Mouse (Mus musculus) megakaryocyte, embryonic 14.5 days (primary cell): ENCODE measurements at regions not wholly inside any gene's neighbourhood (a gene's known extent, or its start where the extent isn't known, plus 50 kb on each side); places are given as distances from the start of the nearest gene placed in this dataset.

Experiments
- H3K27me3 ChIP-seq: replicated peaks from 2 replicates; pipeline ENCODE3; 2012; ENCODE audit warnings: inconsistent platforms
- H3K36me3 ChIP-seq: replicated peaks from 2 replicates; pipeline ENCODE3; 2012; ENCODE audit warnings: low read length, inconsistent platforms, mixed read lengths
- H3K4me1 ChIP-seq: 2 replicates; pipeline ENCODE4 v1.6.1; 2012; ENCODE audit warnings: inconsistent platforms
- H3K4me3 ChIP-seq: replicated peaks from 2 replicates; pipeline ENCODE3; 2012; ENCODE audit warnings: moderate library complexity, mild to moderate bottlenecking, inconsistent platforms
- H3K9me3 ChIP-seq: 2 replicates; pipeline ENCODE4 v1.6.1; 2012; ENCODE audit warnings: inconsistent platforms
- FLI1 ChIP-seq: IDR thresholded peaks from 2 replicates; pipeline ENCODE4 v1.6.1; 2012; ENCODE audit warnings: low read length, inconsistent platforms, mixed read lengths
- GATA1 ChIP-seq: IDR thresholded peaks from 3 replicates; pipeline ENCODE4 v1.6.1; 2012; ENCODE audit warnings: mixed read lengths, low read length, inconsistent platforms, borderline replicate concordance

DNA sequence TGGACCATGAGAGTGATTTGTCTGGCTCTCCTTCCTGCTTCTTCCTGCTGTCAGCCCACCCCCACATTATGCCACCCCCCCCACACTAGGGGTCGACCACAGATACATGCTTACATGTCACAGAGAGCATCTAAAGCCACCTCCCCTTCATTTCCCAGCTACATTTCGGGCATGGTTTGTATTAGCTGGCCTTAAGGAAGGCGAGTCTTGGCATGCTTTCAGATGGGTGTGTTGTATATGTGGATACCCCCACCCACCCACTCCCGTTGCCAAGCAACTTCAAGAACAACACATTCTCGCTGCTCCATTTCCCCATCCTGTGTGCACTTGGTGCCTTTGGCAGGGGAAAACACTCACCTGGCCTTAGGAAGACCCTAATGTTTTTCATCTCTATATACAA lies 612.8 kb upstream of the Clint1 start:
- TF ChIP-seq GATA1 (no peak), FLI1 (no peak)
- no peaks in the 10 kb centered on the region for H3K27me3 ChIP-seq
- H3K4me3 ChIP-seq, result no peak overlapping the region
- H3K4me1 ChIP-seq, result no peaks in the 10 kb centered on the region
- H3K36me3 ChIP-seq, result no peaks in the 10 kb centered on the region
- 0 out of 2 replicates have a peak, but pooled peaks cover 11% of the 10 kb centered on the region for H3K9me3 ChIP-seq

DNA sequence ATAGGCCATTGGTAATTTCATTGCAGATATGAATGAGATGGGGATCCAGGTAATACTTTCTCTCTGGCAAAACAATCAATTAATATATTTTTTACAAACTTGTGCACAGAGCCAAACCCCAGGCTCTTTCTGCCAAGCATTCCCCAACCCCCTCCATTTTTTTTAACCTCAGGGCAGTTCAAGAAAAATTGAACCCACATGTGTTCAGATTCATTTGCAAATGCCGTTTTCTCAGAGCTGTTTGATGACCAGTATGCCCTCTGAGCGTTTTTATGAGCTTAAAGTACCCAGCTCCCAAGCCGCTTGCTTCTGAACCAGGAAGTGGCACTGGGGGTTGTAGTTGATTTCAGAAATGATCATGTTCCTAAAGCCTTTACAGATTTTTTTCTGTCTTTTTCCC lies 611.4 kb upstream of the Clint1 start:
- 0 out of 2 replicates have a peak, but pooled peaks cover 11% of the 10 kb centered on the region for H3K9me3 ChIP-seq
- no peaks in the 10 kb centered on the region for H3K27me3 ChIP-seq
- no peaks in the 10 kb centered on the region for H3K4me1 ChIP-seq
- TF ChIP-seq GATA1, result no peak
- TF ChIP-seq FLI1, result no peak
- no peaks in the 10 kb centered on the region for H3K36me3 ChIP-seq
- H3K4me3 ChIP-seq, result no peak overlapping the region

DNA sequence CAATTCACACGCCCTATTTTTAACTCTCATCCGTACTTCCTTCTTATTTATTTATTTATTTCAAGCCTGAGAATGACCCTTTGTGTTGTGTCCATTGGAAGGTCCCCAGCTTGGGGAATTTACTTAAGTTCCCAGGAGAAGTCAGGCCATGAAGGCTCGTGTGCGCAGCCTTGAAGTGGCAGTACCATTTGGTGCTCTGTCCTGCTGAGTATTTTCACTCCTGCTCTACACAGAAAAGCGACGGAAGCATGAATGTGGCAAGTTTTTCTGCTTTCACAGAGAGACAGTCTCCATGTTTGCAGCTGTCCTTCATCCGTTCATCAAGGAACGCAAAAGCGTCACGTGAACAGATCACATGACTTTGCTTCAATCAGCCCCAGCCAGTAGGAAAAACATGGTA lies 610.2 kb upstream of the Clint1 start:
- Histone ChIP-seq H3K27me3 (no peaks in the 10 kb centered on the region), H3K4me3 (no peak overlapping the region), H3K9me3 (peaks cover 14% of the 10 kb centered on the region; the same call in 1 of the 2 replicates), H3K36me3 (no peaks in the 10 kb centered on the region), H3K4me1 (no peaks in the 10 kb centered on the region)
- no peak for TF ChIP-seq GATA1
- no peak for TF ChIP-seq FLI1

DNA sequence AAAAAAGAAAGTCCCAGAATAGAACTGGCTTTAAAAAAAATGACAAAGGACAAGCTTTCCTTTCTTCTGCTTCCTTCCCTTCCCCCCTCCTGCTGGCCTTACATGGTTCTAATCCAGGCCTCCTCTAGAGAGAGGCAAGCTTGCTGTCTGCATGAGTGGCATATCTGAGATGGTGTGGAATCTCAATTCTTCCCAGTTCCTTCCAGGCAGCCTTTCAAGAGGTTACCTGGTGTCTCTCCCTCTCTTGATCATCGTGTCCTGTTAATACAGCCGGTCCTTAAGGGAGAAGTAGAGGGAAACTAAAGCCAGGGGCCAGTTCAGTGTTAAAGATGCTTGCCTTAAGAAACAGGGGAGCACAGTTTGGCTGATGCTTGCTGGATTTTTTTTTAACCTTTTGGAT lies 607.1 kb upstream of the Clint1 start:
- no peak overlapping the region for H3K4me3 ChIP-seq
- H3K4me1 ChIP-seq, result no peaks in the 10 kb centered on the region
- no peaks in the 10 kb centered on the region for H3K27me3 ChIP-seq
- TF ChIP-seq GATA1, result no peak
- peaks cover 6% of the 10 kb centered on the region; the same call in 1 of the 2 replicates for H3K9me3 ChIP-seq
- H3K36me3 ChIP-seq, result no peaks in the 10 kb centered on the region

- no peaks in the 10 kb centered on the region for H3K36me3 ChIP-seq
- TF ChIP-seq FLI1, result no peak
- TF ChIP-seq GATA1, result no peak
- H3K4me3 ChIP-seq, result no peak overlapping the region
- H3K9me3 ChIP-seq, result peaks cover 10% of the 10 kb centered on the region
- no peaks in the 10 kb centered on the region for H3K27me3 ChIP-seq
- no peaks in the 10 kb centered on the region for H3K4me1 ChIP-seq
Measured at GRCm38 (mm10) chr11:45256019-45256418, 595.8 kb upstream of the Clint1 start.

GRCm38 (mm10) chr11:45262198-45262597 lies 589.7 kb upstream of the Clint1 start:
- Histone ChIP-seq H3K4me3 (no peak overlapping the region), H3K4me1 (no peaks in the 10 kb centered on the region), H3K27me3 (no peaks in the 10 kb centered on the region), H3K36me3 (no peaks in the 10 kb centered on the region), H3K9me3 (0 out of 2 replicates have a peak, but pooled peaks cover 10% of the 10 kb centered on the region)
- TF ChIP-seq FLI1 (no peak), GATA1 (no peak)

DNA sequence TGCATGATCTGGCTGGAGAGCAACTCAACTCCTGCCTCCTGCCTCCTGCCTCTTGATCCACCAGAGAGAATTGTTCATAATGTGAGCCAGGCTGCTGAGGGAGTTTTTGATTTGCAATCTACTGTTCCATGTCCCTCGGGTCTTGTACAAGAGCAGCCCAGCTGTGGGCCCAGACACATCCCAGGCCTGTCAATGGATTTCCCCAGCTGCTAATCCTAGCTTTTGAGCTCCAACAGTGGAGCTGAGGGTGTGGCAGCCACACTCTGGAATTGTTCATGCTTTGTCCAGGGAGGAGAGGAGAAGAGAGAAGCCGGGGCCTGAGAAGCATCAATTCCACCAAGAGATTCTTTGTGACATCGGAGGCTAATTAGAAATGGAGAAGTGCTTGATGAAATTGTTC lies 587.9 kb upstream of the Clint1 start:
- no peaks in the 10 kb centered on the region for H3K27me3 ChIP-seq
- H3K4me3 ChIP-seq, result no peak overlapping the region
- H3K36me3 ChIP-seq, result no peaks in the 10 kb centered on the region
- TF ChIP-seq FLI1 (no peak), GATA1 (no peak)
- 0 out of 2 replicates have a peak, but pooled peaks cover 10% of the 10 kb centered on the region for H3K9me3 ChIP-seq
- no peaks in the 10 kb centered on the region for H3K4me1 ChIP-seq

DNA sequence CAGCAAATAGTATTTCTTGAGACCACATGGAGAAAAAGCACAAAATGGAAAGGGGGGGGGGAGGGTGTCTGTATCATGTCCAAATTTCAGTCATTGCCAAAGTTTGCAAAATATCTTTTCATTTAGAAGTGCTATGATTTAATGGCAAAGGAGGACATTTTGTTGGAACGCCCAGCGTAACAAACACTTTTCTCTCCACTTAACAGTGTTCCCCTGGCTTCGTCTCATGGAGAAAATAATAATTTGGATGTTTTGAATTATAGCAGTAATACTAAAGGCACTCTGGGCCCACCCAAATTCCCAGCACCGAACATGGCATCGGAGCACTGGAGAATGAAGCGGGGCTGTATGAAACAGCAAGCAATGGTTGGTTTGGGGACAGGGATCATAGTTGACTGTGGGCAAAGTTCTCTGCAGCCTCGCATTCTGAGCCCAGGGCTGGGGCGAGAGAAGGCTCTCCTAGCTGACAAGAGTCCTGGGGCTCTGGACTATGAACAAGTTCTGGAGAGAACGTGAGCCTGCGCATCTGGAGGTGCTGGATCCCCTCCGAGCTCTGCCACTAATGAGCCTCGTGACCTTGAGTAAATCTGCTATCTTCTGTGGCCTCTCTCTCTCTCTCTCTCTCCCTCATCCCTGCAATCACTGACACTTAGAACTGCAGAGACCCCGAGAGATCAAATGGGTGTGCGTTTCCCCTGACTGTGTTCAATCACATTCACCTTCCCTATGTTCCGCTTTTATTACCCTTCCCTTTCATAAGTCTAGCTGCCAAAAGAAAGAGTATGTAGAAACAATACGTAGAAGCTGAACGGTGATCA lies 586.5 kb upstream of the Clint1 start:
- Histone ChIP-seq H3K9me3 (0 out of 2 replicates have a peak, but pooled peaks cover 10% of the 10 kb centered on the region), H3K4me3 (no peak overlapping the region), H3K4me1 (no peaks in the 10 kb centered on the region), H3K27me3 (no peaks in the 10 kb centered on the region), H3K36me3 (no peaks in the 10 kb centered on the region)
- TF ChIP-seq FLI1, result no peak
- TF ChIP-seq GATA1, result no peak

DNA sequence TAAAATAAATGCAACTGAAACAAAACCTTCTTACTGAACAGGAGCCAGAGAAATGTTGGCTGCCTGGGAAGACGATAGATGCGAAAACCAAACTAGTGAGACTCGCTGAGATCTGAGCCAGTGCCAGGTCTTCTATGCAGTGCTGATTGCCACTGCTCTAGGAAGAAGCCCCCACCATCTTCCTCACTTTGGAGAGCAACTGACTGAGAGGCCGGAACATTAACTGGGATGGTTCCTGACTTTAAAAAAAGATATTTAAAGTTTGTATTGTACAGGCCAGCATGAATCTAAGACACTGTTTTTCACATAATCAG lies 585.9 kb upstream of the Clint1 start:
- Histone ChIP-seq H3K27me3 (no peaks in the 10 kb centered on the region), H3K4me3 (no peak overlapping the region), H3K36me3 (no peaks in the 10 kb centered on the region), H3K4me1 (no peaks in the 10 kb centered on the region), H3K9me3 (0 out of 2 replicates have a peak, but pooled peaks cover 10% of the 10 kb centered on the region)
- no peak for TF ChIP-seq FLI1
- TF ChIP-seq GATA1, result no peak

DNA sequence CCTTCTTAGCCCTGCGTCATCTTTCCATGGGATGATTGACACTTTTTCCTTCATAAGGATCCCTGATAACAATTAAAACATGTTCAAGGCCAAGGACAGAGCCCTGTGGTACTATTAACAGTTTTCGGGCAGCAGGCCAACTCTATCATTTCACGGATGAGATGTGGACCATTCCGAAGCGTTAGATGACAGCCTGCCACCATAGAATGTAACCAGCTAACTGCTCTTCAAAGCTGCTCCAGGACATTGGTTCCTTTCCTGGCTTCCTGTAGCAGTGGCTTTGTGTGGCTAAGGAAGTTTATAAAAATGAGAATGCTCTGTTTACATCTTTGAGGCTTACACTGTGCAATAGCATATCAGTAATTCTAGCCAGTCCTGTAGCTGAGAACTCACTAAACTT lies 582.6 kb upstream of the Clint1 start:
- H3K4me3 ChIP-seq, result no peak overlapping the region
- TF ChIP-seq GATA1, result no peak
- TF ChIP-seq FLI1, result no peak
- no peaks in the 10 kb centered on the region for H3K27me3 ChIP-seq
- no peaks in the 10 kb centered on the region for H3K4me1 ChIP-seq
- 0 out of 2 replicates have a peak, but pooled peaks cover 10% of the 10 kb centered on the region for H3K9me3 ChIP-seq
- no peaks in the 10 kb centered on the region for H3K36me3 ChIP-seq

DNA sequence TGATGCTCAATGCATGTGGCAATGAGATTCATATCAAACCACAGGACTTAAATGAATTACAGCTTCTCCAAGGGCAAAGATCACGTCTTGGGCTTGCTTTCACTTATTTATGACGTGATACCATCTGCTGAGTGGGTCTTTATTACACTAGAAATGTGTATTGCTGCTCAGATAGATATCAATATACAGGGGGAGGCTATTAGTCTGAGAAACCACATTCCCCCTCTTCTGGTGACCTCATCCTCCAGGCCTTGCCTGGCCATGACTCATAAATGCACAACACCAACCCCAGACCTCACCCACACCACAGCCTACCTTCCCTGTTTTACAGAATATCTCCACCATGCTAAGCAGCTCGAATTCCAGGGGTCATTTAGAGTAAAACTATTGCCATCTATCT lies 580.6 kb upstream of the Clint1 start:
- Histone ChIP-seq H3K4me1 (no peaks in the 10 kb centered on the region), H3K36me3 (no peaks in the 10 kb centered on the region), H3K9me3 (0 out of 2 replicates have a peak, but pooled peaks cover 6% of the 10 kb centered on the region), H3K27me3 (no peaks in the 10 kb centered on the region), H3K4me3 (no peak overlapping the region)
- TF ChIP-seq GATA1 (no peak), FLI1 (no peak)
